Mouse (Mus musculus) stomach, postnatal 0 days (tissue): ENCODE data around the gene Ell. TPM values are rescaled to one million over a fixed set of nuclear protein-coding genes. Genes with fewer than 3 reads are reported as not detected.

Experiments
- ATAC-seq: fragments of 200-750 bp; cut with Nextera tagmentation; 2 replicates; pipeline ENCODE4 v1.8.0; 2017; ENCODE audit not compliant: low FRiP score, low TSS enrichment
- DNase-seq: peaks from one replicate; pipeline ENCODE4 v3.0.0-alpha.2; 2016; ENCODE audit warnings: low spot score
- H3K27ac ChIP-seq: fragments of 300-500 bp; sonication (generic); replicated peaks from 2 replicates; pipeline ENCODE4 v1.5.1; 2014; ENCODE audit warnings: mild to moderate bottlenecking, control low read depth
- H3K27me3 ChIP-seq: fragments of 300-500 bp; sonication (generic); 2 replicates; pipeline ENCODE4 v1.6.1; 2014; ENCODE audit warnings: low read length; ENCODE audit not compliant: control insufficient read depth, insufficient read depth
- H3K36me3 ChIP-seq: fragments of 300-500 bp; sonication (generic); 2 replicates; pipeline ENCODE4 v1.6.1; 2014; ENCODE audit warnings: low read length, mixed read lengths; ENCODE audit not compliant: control insufficient read depth, insufficient read depth
- H3K4me1 ChIP-seq: fragments of 300-500 bp; sonication (generic); replicated peaks from 2 replicates; pipeline ENCODE4 v1.6.1; 2014; ENCODE audit warnings: antibody characterized with exemption; ENCODE audit not compliant: control insufficient read depth, insufficient read depth
- H3K4me2 ChIP-seq: fragments of 300-500 bp; sonication (generic); replicated peaks from 2 replicates; pipeline ENCODE4 v1.6.1; 2014; ENCODE audit warnings: low read depth, mild to moderate bottlenecking, control low read depth, moderate library complexity
- H3K4me3 ChIP-seq: fragments of 300-500 bp; sonication (generic); 2 replicates; pipeline ENCODE4 v1.5.1; 2014; ENCODE audit warnings: low read depth, low read length, control low read depth
- H3K9ac ChIP-seq: fragments of 300-500 bp; sonication (generic); 2 replicates; pipeline ENCODE4 v1.6.1; 2014; ENCODE audit warnings: mild to moderate bottlenecking, low read length, control low read depth, mixed read lengths
- H3K9me3 ChIP-seq: fragments of 300-500 bp; sonication (generic); 2 replicates; pipeline ENCODE4 v1.6.1; 2016; ENCODE audit warnings: low read length; ENCODE audit not compliant: control insufficient read depth
- CTCF ChIP-seq: IDR thresholded peaks from 2 replicates; pipeline ENCODE4 v1.5.1; 2016; ENCODE audit warnings: antibody characterized with exemption, low read depth, mild to moderate bottlenecking, moderate library complexity
- EP300 ChIP-seq: optimal IDR thresholded peaks from 2 replicates; pipeline ENCODE3; 2016; ENCODE audit warnings: antibody characterized with exemption
- WGBS: fragments of 180-500 bp; shearing (Covaris S2); extraction: QIAGEN DNeasy Blood & Tissue Kit; methylation state at CpG from one replicate; pipeline ENCODE4 v1.1.7; 2014; 5-methylcytosine and 5-hydroxymethylcytosine counted together
- polyA plus RNA-seq: library from polyadenylated mRNA; unstranded; fragments of >200 nt; fragmentation: Nextera tagmentation; extraction: Ambion mirVana; gene quantifications from 2 replicates; pipeline ENCODE4 v1.2.1, GENCODE M21; 2015

The Ell gene
- polyA plus RNA-seq, 1 experiment from 2014 or later = 11.1 TPM

DNA sequence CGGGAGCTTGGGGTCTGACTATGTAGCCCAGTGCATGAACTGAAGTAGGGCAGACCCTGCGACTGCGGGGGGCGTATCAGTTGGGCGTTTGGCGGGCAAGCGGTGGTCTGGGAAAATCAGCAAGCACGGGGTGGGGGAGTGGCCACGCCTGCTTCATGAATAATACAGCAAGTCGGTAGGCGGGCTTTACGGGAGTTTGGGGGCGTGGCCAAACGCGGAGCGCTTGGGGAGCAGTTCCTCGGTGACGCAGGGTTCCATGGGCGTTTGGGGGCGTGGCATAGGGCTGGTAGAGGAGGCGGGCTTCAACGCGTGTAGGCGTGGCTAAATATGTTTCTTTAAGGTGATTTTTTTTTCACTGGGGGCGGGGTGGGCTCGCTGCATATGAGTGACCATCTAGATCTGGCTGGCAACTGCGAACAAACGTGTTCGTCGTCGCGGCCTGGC, 602 bp upstream of the Ell start:
- peaks cover 9% of the 10 kb centered on the region for H3K36me3 ChIP-seq
- H3K4me3 ChIP-seq = peak overlapping the region; percentile 87
- H3K9ac ChIP-seq = peak overlapping the region; percentile 89
- no peaks in the 10 kb centered on the region; the same call in 1 of the 2 replicates for H3K4me1 ChIP-seq
- ATAC-seq = peak; percentile 75
- TF ChIP-seq CTCF = no peak; the same call in none of the 2 replicates
- no peak for TF ChIP-seq EP300
- no peaks in the 10 kb centered on the region for H3K27me3 ChIP-seq
- DNase-seq = peak; percentile 100
- WGBS = under 1% methylated on average over 32 of the region's 32 CpGs
- H3K4me2 ChIP-seq = peak overlapping the region; percentile 95
- no peaks in the 10 kb centered on the region for H3K9me3 ChIP-seq
- peak overlapping the region; percentile 97 for H3K27ac ChIP-seq

DNA sequence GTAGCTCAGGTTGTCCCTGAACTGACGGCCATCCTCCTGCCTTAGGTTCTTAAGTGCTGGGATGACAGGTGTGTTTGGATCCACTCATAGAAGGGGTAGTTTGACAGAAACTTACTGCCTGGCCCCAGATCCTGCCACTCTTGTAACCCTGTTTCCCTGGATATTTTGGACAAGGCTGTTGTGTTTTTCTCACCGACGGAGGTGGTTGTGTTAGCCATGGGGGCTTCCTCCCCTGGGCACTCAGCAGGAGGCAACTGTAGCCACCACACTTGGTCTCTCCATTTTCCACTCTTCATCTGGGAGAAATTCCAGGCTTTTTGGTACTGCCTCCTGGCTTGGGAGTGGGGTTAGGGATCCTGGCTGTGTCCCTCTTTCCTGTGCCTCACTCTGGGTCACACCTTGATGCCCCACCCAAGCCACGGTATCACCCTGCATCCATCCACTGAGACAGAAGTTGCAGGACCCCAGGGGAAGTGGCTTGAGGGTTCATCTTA, 803 bp downstream of the Ell start:
- TF ChIP-seq EP300 (peak; percentile 54), CTCF (no peak)
- peaks cover 5% of the 10 kb centered on the region for H3K36me3 ChIP-seq
- DNase-seq (no peak), ATAC-seq (no peak)
- H3K4me1 ChIP-seq = no peaks in the 10 kb centered on the region; the same call in 1 of the 2 replicates
- peak overlapping the region; percentile 97 for H3K27ac ChIP-seq
- WGBS = 11% methylated on average over 4 of the region's 4 CpGs
- H3K9me3 ChIP-seq = no peaks in the 10 kb centered on the region
- peak overlapping the region; percentile 95 for H3K4me2 ChIP-seq
- peak overlapping the region; percentile 87 for H3K4me3 ChIP-seq
- peak overlapping the region; percentile 89 for H3K9ac ChIP-seq
- H3K27me3 ChIP-seq = no peaks in the 10 kb centered on the region

- peak; percentile 74 for DNase-seq
- H3K27ac ChIP-seq = peak overlapping the region; percentile 97
Observed at GRCm38 (mm10) chr8:70540507-70541071, 1.3 kb downstream of the Ell start.

GRCm38 (mm10) chr8:70541081-70541480, 1.8 kb downstream of the Ell start:
- peak overlapping the region; percentile 89 for H3K9ac ChIP-seq
- ATAC-seq = no peak
- no peak overlapping the region; the same call in 1 of the 2 replicates for H3K4me3 ChIP-seq
- peak overlapping the region; percentile 97 for H3K27ac ChIP-seq
- no peaks in the 10 kb centered on the region for H3K9me3 ChIP-seq
- TF ChIP-seq CTCF = no peak
- peak overlapping the region; percentile 95 for H3K4me2 ChIP-seq
- no peaks in the 10 kb centered on the region for H3K36me3 ChIP-seq
- no peak for DNase-seq
- no peaks in the 10 kb centered on the region for H3K27me3 ChIP-seq
- no peaks in the 10 kb centered on the region; the same call in 1 of the 2 replicates for H3K4me1 ChIP-seq
- 68% methylated on average over 5 of the region's 5 CpGs for WGBS

More at GRCm38 (mm10) chr8:70540507-70541071, 1.3 kb downstream of the Ell start:
- H3K36me3 ChIP-seq = peaks cover 1% of the 10 kb centered on the region; the same call in 1 of the 2 replicates
- H3K4me1 ChIP-seq = no peaks in the 10 kb centered on the region; the same call in 1 of the 2 replicates
- no peaks in the 10 kb centered on the region for H3K27me3 ChIP-seq
- peak; percentile 2; the same call in 1 of the 2 replicates for ATAC-seq
- no peak; the same call in 1 of the 2 replicates for TF ChIP-seq CTCF
- no peak for TF ChIP-seq EP300
- H3K9ac ChIP-seq = peak overlapping the region; percentile 89
- peak overlapping the region; percentile 87 for H3K4me3 ChIP-seq
- WGBS = 24% methylated on average over 7 of the region's 7 CpGs
- H3K4me2 ChIP-seq = peak overlapping the region; percentile 95
- H3K9me3 ChIP-seq = no peaks in the 10 kb centered on the region

GRCm38 (mm10) chr8:70544200-70544687, 5.0 kb downstream of the Ell start:
- peak overlapping the region; percentile 81 for H3K27ac ChIP-seq
- no peaks in the 10 kb centered on the region; the same call in 1 of the 2 replicates for H3K4me1 ChIP-seq
- H3K36me3 ChIP-seq = no peaks in the 10 kb centered on the region
- H3K4me2 ChIP-seq = no peak overlapping the region; the same call in 1 of the 2 replicates
- WGBS = 51% methylated on average over 6 of the region's 6 CpGs
- no peak overlapping the region for H3K4me3 ChIP-seq
- TF ChIP-seq CTCF (peak; percentile 61), EP300 (no peak)
- H3K9ac ChIP-seq = no peak overlapping the region
- H3K9me3 ChIP-seq = no peaks in the 10 kb centered on the region
- no peaks in the 10 kb centered on the region for H3K27me3 ChIP-seq
- ATAC-seq = peak; percentile 25
- peak; percentile 71 for DNase-seq

GRCm38 (mm10) chr8:70546412-70546811, 7.2 kb downstream of the Ell start:
- no peak overlapping the region for H3K27ac ChIP-seq
- no peak overlapping the region for H3K4me3 ChIP-seq
- no peaks in the 10 kb centered on the region for H3K9me3 ChIP-seq
- ATAC-seq (no peak), DNase-seq (no peak)
- 77% methylated on average over 4 of the region's 4 CpGs for WGBS
- no peaks in the 10 kb centered on the region for H3K27me3 ChIP-seq
- H3K4me2 ChIP-seq = no peak overlapping the region
- H3K36me3 ChIP-seq = no peaks in the 10 kb centered on the region; the same call in 1 of the 2 replicates
- no peaks in the 10 kb centered on the region for H3K4me1 ChIP-seq
- TF ChIP-seq CTCF (no peak), EP300 (no peak)
- no peak overlapping the region for H3K9ac ChIP-seq
